Mouse (Mus musculus) midbrain, embryonic 16.5 days (tissue): Measurements from ENCODE around the gene Tmem237. TPM values are rescaled to one million over a fixed set of nuclear protein-coding genes. Genes with fewer than 3 reads are reported as not detected.

ENCODE experiments used
- ATAC-seq: fragments of 200-750 bp; cut with Nextera tagmentation; 2 replicates; pipeline ENCODE4 v1.8.0; 2017; ENCODE audit warnings: moderate TSS enrichment
- H3K27ac ChIP-seq: fragments of 300-500 bp; sonication (generic); 2 replicates; pipeline ENCODE4 v1.5.1; 2014; ENCODE audit warnings: mild to moderate bottlenecking, low read length, mixed read lengths
- H3K27me3 ChIP-seq: fragments of 300-500 bp; sonication (generic); 2 replicates; pipeline ENCODE4 v1.6.1; 2014; ENCODE audit warnings: low read depth, low read length, mixed read lengths; ENCODE audit not compliant: control insufficient read depth, insufficient read depth
- H3K36me3 ChIP-seq: fragments of 300-500 bp; sonication (generic); 2 replicates; pipeline ENCODE4 v1.6.1; 2014; ENCODE audit warnings: mild to moderate bottlenecking, low read length, moderate library complexity, mixed read lengths; ENCODE audit not compliant: control insufficient read depth, insufficient read depth
- H3K4me1 ChIP-seq: fragments of 300-500 bp; sonication (generic); 2 replicates; pipeline ENCODE4 v1.6.1; 2014; ENCODE audit warnings: mild to moderate bottlenecking, low read length, mixed read lengths; ENCODE audit not compliant: control insufficient read depth, insufficient read depth
- H3K4me2 ChIP-seq: fragments of 300-500 bp; sonication (generic); 2 replicates; pipeline ENCODE4 v1.6.1; 2014; ENCODE audit warnings: mild to moderate bottlenecking, low read length, mixed read lengths
- H3K4me3 ChIP-seq: fragments of 300-500 bp; sonication (generic); 2 replicates; pipeline ENCODE4 v1.5.1; 2014; ENCODE audit warnings: low read depth, mild to moderate bottlenecking, low read length, moderate library complexity, mixed read lengths
- H3K9ac ChIP-seq: fragments of 300-500 bp; sonication (generic); 2 replicates; pipeline ENCODE4 v1.6.1; 2014; ENCODE audit warnings: low read depth, low read length, mixed read lengths
- H3K9me3 ChIP-seq: fragments of 300-500 bp; sonication (generic); replicated peaks from 2 replicates; pipeline ENCODE4 v1.6.1; 2014; ENCODE audit warnings: mild to moderate bottlenecking, low read length, mixed read lengths; ENCODE audit not compliant: control insufficient read depth, poor library complexity, severe bottlenecking
- WGBS: fragments of 180-500 bp; shearing (Covaris S2); extraction: QIAGEN DNeasy Blood & Tissue Kit; methylation state at CpG from one replicate; pipeline ENCODE4 v1.1.7; 2014; 5-methylcytosine and 5-hydroxymethylcytosine counted together
- polyA plus RNA-seq: library from polyadenylated mRNA; unstranded; fragments of >200 nt; fragmentation: Nextera tagmentation; extraction: Ambion mirVana; gene quantifications from 2 replicates; pipeline ENCODE4 v1.2.1, GENCODE M21; 2015

The Tmem237 gene
- polyA plus RNA-seq, 1 experiment from 2014 or later: 49.9 TPM

DNA sequence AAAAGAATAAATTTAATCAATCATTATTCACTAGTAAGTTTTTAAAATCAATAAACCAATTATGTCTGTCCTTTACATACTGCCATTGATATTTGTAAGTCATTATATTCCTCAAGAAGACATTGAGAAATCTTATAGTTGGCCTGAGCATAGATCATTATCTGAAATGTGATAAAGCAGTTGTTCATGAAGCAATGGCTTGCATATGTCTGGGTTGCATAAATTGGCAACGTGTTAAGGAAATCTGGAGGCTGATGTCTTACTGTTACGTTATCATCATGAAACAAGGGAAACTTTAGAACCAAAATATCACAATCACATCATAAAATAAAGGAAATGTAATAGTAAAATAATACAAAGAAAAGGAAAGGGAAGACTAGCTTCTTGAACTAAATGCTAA, 68.9 kb downstream of the Tmem237 start:
- Histone ChIP-seq H3K4me1 (no peaks in the 10 kb centered on the region), H3K4me3 (no peak overlapping the region), H3K4me2 (no peak overlapping the region), H3K9ac (no peak overlapping the region), H3K27ac (no peak overlapping the region), H3K9me3 (no peaks in the 10 kb centered on the region), H3K36me3 (no peaks in the 10 kb centered on the region), H3K27me3 (no peaks in the 10 kb centered on the region)
- WGBS: 81% methylated on average over 2 of the region's 2 CpGs
- ATAC-seq: no peak

Other genes with a start within 250 kb of the Tmem237 start
- 17.3 and 17.6 TPM in 2 replicates for gene Trak2, start 147.0 kb downstream of the Tmem237 start, polyA plus RNA-seq
- gene Stradb, start 146.9 kb downstream of the Tmem237 start, polyA plus RNA-seq: 112 and 124 TPM in 2 replicates
- not detected in 2 replicates for gene C2cd6, start 25.5 kb downstream of the Tmem237 start, polyA plus RNA-seq
- gene Mpp4, start 43.0 kb upstream of the Tmem237 start, polyA plus RNA-seq: 0.97 and 1.1 TPM in 2 replicates
- gene Als2, start 116.8 kb upstream of the Tmem237 start, polyA plus RNA-seq: 23.5 and 24.0 TPM in 2 replicates
- 1.5 and 2.2 TPM in 2 replicates for gene Cdk15, start 136.5 kb upstream of the Tmem237 start, polyA plus RNA-seq